Mouse (Mus musculus): ENCODE data around the gene Zfp235.

Gene Zfp235

DNA sequence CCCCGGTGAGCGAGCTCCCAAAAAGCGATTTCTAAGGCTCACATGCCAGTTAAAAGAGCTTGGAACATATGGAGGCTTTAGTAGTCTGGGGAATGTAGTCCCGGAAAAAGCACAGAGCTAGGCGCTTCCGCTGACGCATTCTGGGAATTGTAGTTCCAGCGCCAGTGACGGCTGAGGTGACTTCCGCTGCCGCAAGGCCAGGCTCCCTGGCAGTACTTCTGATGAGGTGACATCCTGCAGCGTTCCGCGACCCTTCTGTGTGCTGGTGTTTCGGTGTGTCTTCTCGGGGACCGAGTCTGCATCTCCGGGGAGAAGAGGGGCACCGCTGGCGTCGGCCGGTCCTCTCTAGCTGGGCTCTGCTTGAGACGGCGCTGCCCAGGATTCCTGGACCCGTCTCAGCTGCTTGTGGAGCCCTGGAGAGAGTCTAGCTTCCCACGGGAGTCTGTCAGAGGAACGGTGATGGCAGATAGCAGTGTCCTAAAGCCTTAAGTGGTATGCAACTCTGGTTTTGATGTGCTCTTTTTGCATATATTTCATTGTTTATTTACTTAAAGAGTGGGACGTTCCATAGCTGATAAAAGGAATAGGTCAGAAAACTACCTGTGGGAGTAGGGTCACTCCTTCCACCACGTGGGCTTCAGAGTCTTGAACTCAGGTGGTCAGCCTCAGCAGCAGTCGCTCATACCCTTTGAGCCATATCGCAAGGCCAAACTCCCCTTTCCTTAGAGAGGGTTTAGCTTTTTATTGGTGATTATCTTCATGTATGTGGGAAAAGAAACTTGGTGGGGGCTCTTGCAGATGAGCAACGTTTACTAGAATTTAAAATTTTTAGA, at the start of gene Zfp235:
TSS of gene Zfp235 (plus strand) at position 174 of the 833 bp plus-strand sequence.
- DNase-seq (ENCODE audit: low read depth, low spot score), result peak; percentile 80

DNA sequence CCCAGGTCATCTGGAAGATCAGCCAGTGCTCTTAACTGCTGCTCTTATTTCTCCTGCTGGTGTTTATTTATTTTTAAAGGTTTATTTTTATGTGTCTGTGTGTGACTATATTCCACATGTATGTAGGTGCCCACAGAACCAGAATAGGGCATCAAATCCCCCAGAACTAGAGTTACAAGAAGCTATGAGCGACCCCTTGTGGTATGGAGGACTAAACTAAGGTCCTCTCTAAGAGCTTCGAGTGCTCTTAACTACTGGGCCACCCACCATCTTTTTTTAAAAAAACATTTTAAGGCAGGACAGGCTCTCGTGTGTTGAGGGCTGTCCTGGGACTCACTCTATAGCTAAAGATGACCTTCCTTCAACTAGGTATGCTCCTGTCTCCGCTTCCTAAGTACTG, 47.1 kb upstream of the Zfp235 start:
- DNase-seq (ENCODE audit: low read depth, low spot score), result no peak

DNA sequence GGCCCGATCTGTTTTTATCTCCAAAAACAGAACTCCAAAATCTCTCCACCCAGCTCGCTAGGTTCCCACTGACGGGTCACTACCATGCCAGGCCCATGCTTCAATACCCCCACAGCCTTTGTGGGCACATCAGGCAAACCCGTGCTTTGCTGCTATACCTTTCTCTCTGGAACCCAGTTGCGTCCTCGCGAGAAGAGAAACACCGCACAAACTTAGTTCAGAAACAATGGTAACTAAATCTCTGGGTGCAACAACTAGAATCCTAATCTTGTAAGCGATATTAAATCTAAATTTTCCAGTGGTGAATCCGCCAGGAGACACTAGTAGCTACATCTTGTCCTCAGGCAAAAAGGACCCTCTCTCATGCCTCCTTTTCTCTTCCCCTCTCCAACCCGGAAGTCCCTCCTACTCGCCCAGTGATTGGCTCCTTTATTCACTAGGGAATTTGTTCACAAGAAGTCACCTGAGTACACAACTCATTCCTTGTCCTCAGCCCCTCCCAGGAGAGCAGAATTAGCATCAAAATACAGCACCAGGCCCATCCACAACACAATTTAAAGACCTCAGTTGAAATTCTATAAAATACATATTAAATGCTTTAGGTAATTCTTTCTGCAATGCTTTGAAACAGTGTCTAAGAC, 46.4 kb upstream of the Zfp235 start:
- DNase-seq (ENCODE audit: low read depth, low spot score), result no peak

DNA sequence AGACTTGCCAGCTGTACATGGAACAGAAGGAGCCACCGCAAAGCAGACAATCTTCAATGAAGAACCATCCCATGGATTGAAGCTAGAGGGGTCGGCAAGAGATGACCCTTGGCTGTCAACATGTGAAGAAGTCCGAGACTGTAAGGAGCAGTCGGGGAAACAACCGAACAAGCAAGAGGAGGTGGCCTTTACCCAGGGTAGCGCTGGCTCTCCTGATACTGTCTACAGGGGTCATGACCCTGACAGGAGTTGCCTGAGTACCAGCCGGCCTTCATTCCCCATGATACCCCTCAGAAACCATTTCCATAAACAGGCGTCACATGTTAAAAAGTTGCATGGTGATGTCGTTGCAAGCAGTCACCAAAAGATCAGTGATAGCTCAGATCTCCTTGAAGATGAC, 29.6 kb upstream of the Zfp235 start:
- no peak for DNase-seq (ENCODE audit: low read depth, low spot score)

DNA sequence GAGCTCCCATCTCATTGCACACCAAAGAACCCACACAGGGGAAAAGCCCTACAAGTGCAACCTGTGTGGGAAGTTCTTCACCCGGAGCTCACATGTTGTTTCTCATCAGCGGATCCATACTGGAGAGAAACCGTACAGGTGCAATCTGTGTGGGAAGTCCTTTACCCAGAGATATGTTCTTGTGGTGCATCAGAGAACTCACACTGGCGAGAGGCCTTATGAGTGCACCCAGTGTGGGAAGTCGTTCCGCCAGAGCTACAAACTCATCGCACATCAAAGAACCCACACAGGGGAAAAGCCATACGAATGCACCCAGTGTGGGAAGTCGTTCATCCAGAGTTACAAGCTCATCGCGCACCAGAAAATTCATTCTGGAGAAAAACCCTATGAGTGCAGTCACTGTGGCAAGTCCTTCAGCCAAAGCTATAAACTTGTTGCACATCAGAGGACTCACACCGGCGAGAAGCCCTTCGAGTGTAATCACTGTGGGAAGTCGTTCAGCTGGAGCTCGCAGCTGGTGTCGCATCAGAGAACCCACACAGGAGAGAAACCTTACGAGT, 28.7 kb upstream of the Zfp235 start:
- no peak for DNase-seq (ENCODE audit: low read depth, low spot score)

DNA sequence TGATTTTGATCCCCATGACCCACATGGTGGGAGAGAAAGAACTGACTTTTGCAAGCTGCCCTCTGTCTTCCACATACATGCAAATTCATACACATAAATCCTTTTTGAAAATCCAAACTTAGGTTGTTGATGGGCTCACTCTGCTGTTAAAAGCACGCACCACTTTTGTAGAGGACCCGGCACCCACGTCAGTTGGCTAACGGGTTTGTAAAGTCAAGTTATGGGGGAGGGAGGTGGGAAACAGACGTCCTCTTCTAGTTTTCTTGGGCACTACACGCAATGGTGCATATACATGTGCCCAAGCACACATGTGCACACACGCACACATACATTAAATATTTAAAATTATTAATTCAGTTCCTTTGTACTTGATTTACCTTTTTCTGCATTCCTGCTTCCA, 23.1 kb upstream of the Zfp235 start:
- no peak for DNase-seq (ENCODE audit: low read depth, low spot score)

DNA sequence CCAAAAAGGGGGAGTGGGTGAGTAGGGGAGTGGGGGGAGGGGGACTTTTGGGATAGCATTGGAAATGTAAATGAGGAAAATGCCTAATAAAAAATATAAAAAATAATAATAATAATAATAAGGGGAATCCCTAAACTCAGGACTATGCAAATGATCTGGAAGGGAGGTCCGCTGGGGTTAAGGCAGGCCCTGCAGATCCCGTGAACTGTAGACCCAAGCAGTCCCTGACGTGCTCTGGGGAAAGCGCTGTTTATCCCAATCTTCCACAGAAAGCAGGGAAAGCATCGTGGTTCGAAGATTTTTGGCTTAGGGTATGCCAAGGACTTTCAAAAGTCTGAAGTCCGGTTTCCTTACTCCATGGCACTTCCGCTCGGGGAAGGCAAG, 22.2 kb upstream of the Zfp235 start:
- DNase-seq (ENCODE audit: low read depth, low spot score), result no peak

DNA sequence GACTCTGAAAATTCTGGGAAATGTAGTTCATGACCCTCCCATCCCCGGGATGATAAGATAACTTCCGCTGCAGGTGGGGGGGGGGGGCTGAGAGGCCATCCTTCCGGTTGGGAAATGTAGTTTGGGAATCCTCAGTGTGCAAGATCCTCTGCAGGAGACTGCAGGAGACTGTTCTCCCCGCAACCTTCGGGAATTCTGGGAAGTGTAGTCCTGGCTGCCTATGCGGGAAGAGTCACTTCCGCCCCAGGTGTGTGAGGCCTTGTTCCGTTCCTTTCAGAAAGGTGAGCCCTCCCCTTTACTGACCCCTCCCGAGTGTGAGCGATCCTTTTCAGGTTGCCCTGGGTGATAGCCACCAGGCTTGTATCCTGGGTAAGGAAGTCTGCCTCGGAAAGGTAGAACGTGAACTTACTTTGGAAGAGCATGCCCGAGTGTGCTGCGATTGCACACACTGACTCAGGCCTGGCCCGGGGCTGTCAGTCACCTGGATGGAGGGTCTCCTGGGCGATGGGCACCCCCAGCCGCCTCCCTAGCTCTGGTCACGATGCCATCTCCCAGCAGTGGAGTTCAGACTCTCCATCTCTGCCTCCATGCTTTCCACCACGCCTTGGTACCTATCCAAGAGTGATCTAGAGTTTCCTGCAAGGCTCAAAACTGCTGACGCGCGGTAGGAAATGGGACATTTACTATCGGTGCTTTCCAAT, 21.7 kb upstream of the Zfp235 start, which contains the start of gene Zfp112:
TSS of gene Zfp112 (plus strand) at position 159 of the 701 bp plus-strand sequence.
- peak; percentile 89 for DNase-seq (ENCODE audit: low read depth, low spot score)

DNA sequence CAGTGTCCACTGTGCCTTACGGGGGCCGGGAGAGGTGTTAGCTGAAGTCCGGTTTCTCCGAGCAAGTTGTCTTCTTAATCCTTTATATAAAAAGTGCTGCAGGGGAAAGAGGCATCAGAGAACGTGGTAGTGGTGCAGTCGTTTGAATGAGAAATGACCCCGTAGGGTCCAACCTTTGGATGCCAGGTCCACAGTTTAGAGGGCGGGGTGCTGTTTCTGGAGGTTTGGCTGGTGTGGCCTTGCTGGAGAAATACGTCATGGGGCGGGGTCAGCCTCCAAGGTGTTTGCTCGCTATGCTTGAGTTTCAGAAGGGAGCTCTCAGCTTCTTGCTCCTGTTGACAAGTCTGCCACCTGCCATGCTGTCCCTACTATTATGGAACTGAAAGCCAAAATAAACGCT, 21.0 kb upstream of the Zfp235 start:
- no peak for DNase-seq (ENCODE audit: low read depth, low spot score)

DNA sequence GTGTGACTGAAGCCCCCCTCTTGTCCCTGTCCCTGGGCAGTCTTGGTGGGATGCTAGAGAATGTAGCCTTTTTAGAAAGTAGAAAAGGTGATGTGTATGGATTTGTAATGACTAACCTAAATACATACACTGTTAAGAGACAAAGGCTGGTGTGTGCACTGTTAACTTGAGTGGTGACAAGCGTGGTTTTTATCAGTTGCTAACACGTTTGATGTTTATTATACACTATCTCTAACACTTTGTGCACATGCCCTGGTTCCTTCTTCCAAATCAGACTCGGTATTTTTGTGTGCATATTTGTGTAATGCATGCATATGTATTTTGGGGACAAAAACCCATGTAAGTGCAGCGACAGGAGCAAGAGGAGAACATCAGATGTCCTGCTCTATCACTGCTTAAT, 17.3 kb upstream of the Zfp235 start:
- no peak for DNase-seq (ENCODE audit: low read depth, low spot score)

DNA sequence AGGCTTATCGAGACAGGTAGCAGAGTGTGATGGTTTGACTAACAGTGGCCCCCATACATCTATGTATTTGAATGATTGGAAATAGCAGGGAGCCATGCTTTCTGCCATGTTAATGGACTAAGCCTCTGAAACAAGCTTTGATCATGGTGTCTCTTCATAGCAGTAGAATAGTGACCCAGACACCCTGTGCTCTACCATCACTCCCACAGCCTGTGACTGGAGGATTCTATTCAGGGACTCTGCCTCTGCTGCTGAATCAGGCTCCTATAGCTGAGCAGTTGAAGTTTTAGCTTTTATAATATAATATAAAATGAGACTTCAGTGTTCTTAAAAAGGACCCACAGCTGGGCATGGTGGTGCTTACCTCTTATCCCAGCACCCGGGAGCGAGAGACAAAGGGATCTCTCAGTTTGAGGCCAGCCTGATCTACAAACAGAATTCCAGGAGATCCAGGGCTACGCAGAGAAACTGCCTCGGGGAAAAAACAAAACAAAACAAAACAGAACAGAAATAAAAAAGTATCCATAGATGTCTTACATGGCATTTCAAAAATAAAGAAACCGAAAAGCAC, 459 bp upstream of the Zfp235 start:
- no peak for DNase-seq (ENCODE audit: low read depth, low spot score)

DNA sequence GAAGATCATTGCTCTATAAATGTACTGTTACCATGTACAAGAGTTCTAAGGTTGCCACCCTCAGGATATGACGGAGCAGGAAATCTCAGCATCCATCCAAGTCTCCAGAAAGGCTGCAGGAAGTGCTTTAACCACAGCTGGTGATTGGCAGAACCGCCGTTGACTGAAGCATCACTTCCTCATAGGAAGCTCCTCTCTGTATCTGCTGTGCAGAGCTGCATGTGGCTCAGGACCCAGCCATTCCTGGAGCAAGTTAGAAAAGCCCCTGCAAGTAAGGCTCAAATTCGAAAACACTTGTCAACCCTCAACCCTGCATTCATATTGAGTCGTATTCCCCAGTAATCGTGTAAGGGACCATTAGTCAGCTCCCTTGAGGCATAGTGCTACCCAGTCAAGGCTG, 8.6 kb downstream of the Zfp235 start:
- no peak for DNase-seq (ENCODE audit: low read depth, low spot score)

DNA sequence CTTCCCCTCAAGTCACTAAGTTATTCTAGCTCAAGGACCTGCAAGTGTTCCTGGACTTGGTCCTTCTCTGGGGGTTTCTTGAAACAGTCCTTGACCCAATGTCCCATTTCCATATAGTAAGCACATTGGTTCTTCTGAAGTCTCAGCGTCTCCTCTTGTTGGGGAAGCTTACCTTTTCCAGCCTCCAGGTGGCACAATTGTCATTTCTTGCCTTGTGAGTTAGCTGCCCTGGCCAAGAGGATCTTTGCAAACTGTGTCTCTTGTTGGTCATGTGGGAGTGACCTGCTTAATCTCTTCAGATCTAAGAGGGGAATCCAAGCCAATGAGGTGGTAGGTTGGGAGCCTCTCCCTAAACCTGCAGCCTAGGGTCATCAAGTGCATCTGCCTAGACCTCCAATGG, 19.3 kb downstream of the Zfp235 start:
- DNase-seq (ENCODE audit: low read depth, low spot score), result no peak

DNA sequence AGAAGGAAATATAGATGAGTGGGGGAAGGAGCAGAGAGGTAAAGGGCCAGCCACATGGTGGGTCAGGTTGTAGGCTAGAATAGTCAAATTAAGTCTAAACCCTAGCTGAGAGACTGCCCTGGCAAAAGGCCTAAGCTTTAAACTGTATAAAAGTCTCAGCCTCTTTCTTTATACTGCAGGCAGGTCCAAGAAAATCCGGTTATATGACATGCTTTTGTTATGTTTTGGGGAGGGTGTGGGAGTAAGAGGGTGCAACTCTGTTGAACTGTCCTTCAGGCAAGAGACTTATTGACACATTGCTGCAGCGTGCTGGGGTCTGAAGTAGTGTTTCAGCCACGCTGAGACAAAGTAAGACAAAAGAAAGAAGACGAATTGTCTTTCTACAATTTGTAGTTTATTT, 38.2 kb downstream of the Zfp235 start:
- no peak for DNase-seq (ENCODE audit: low read depth, low spot score)

DNA sequence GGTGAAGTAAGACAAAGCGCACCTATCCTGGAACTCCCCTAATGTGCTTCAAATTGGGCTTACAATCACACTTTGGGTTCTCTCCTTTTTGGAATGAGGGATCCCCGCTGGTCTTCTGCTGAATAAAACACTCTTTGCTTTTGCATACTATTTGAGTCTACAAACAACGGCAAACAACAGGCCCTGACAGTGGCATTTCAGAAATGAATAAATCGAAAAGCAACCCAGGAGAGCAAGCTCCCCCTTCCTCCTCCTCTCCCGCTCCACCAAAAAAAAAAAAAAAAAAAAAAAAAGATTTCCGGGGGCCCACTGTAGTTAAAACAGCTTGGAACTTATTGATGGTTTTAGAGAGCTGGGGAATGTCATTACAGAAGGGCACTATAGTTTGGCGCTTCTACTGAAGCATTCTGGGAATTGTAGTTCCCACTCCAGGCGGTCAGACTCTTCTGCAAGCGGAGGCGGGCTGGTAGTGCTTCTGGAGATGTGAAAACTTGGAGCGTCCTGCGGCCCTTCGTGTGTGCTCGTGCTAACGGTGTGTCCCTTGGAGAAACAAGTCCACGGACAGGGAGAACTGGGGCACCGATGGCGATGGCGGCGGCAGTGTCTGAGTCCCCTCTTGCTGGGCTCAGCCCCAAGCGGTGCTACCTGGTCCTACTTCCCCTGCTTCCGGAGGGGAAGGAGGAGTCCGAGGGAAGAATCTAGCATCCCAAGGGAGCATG, 40.8 kb downstream of the Zfp235 start, which contains the start of gene Zfp114:
TSS of gene Zfp114 (plus strand) at position 443 of the 719 bp plus-strand sequence.
- DNase-seq (ENCODE audit: low read depth, low spot score), result peak; percentile 3

DNA sequence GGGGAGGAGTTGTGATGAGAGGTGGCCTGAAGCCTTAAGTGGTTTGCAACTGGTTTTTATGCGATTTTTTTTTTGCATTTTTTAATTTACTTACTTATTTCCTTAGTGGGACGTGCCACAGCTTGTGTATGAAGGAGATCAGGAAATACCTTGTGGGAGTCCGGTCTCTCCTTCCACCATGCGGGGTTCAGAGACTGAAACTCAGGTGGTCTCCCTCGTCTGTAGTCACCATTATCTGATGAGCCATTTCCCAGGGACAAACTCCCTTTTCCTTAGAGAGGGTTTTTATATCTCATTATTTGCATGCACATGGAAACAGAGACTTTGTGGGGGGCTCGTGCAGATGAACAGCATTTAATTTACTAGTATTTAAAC, 41.4 kb downstream of the Zfp235 start:
- no peak for DNase-seq (ENCODE audit: low read depth, low spot score)

DNA sequence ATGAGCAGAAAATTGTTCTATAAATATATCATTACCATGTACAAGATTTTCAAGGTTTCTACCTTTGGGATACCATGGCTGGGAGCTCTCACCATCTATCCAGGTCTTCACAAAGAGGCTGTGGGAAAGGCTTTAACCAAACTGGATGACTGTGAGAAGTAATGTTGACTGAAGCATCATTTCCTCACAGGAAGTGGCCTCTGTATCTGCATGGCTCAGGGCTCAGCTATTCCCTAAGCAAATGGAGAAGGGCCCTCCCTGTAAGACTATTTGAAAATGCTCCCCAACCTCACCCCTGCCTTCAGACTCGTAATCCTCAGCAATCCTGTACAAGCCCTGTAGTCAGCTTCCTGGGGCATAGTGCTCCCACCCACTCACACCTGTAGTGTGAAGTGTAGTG, 53.6 kb downstream of the Zfp235 start:
- DNase-seq (ENCODE audit: low read depth, low spot score), result no peak

DNA sequence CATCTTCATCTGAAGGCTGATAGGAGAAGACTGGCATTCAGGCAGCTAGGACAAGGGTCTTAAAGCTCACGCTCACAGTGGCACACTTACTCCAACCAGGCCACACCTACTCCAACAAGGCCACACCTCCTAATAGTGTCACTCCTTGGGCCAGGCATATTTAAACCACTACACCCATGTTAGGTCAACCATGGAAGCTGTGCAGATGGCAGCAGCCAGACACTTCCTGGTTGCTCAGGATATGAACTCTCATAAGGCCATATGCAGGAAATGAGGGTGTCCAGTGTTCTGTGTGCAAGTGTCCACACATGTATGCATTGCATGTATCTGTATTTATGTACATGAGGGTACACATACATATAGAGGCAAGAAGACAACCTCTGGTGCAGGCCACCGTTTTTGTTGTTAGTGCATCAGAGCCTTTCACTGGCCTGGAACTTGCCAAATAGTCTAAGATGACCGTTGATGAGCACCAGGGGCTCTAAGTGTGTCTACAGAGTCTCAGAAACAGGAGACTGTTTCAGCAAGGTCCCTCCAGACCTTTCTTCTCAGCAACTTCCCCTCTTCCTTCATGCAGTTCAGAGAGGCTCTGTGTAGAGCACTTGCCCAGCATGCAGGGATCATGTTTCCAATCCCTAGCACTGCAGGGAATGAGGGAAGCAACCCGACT, 55.1 kb downstream of the Zfp235 start:
- no peak for DNase-seq (ENCODE audit: low read depth, low spot score)

DNA sequence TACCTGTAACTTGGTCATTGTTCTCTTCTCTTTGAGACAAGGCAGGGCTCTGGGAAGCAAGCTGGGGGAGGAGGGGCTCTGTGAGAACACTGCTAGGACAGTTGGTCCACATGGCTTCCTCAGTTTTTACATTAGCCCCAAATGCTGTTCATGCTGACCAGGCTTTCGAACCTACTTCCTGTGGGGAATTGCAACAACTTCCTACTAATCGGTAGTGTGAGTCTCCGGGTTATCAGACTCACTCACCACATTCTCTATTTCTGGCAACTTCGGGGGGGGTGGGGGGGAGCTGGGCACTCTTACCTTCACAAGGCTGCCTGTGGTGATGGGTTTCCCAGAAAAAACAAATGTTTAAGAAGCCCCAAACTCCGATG, 55.6 kb downstream of the Zfp235 start:
- DNase-seq (ENCODE audit: low read depth, low spot score), result no peak

DNA sequence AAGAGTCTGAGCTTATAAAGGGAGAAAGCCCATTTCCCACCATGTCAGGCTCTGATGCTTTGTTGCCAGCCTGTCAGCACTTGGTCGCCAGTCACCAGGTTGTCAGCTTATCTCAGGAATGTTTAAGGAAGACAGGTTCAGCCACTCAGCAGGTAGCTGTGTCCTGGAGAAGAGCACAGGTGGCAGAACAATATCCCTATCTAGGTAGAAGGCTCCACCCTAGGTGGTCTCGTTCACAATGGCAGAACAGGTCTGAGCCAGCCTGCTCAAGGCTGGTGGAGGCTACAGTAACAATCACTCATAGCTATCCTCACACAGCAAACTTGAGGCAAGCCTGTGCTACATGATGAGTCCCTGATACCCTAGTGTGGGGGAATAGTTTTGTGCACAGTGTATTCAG, 57.4 kb downstream of the Zfp235 start:
- no peak for DNase-seq (ENCODE audit: low read depth, low spot score)

All from skeletal muscle tissue, adult 2 months (tissue).